Mouse (Mus musculus): ENCODE measurements at regions not wholly inside any gene's neighbourhood (a gene's known extent, or its start where the extent isn't known, plus 50 kb on each side); places are given as distances from the start of the nearest gene placed in this dataset.

DNA sequence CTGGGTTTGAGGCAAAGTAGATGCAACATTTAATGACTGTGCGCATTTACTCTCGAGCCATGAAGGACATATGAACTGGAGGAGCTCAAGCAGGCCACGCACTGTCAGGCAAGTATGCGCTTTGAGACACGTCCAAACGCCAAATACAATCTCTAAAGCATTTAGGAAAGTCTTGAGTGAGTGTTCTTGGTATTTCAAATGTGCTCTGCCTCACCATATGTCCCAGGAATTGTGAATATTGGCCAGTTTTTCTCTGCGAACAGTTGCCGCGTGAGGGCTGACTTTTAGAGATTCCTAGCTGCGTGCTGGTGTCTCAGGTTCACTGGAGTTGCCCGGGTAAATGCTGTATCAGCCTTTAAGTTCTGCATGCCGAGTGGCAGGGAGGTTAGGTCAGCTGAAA is 498.4 kb downstream of the Etnk1 start:
- TF ChIP-seq CTCF (IDR thresholded peaks at IDR 0.05; ENCODE audit: low read depth) (no peak), EP300 (IDR thresholded peaks at IDR 0.05; ENCODE audit: low read depth) (no peak)
